ENCODE assay signal across 28 mouse cellular contexts in the genomic region with DNA sequence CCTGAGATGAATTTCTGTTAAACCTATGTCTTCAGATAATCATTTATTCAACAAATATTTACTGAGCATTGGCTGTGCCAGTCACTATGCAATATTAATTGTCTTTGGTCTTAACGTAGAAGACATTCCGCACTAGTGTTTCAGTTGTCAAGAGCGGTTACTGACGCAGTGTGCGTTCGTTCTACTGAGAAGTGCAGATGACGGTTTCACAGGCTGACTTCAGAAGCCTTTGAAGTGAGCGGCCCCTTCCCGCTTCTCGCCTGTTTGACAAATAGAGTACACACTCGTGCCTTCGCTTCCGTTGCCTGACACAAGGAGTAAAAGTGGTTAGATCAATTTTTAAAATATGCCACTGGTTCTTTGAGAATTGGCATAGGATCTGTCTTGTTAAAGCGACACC.
DNase-seq lines count a peak whose midpoint lies in the region; ATAC-seq and TF ChIP-seq lines count a peak whose summit lies in the region.
"Had no signal": no experiment of that assay in that cellular context is flagged by ENCODE, and none has a peak within 500 bp of the region (broad histone marks: within the 10 kb centered on the region; RNA-seq: fewer than 3 reads in every experiment).

No protein-coding gene starts in this region.

- H3K27ac ChIP-seq in lung, embryonic 16.5 days (ENCODE audit: low read length), result no peak overlapping the region; the same call in 1 of the 2 replicates
- no peak overlapping the region for H3K27ac ChIP-seq in midbrain, postnatal 0 days (ENCODE audit: low read depth, low read length)
- H3K27ac ChIP-seq in forebrain, embryonic 14.5 days (ENCODE audit: low read depth, low read length), result no peak overlapping the region
- H3K27ac ChIP-seq: embryonic facial prominence, embryonic 13.5 days; gastrocnemius, adult 2 months; heart, embryonic 15.5 days; hindbrain, embryonic 15.5 days; limb, embryonic 13.5 days; liver, embryonic 13.5 days; midbrain, embryonic 12.5 days had no signal

- intact Hi-C loops in heart, postnatal 14 days (cut with DNase I), result no loop called here

- peak overlapping the region; percentile 1 for H3K4me2 ChIP-seq in lung, embryonic 16.5 days (ENCODE audit: low read depth, low read length)
- 0 out of 2 replicates have a peak overlapping the region, but pooled peaks have one; percentile 12 for H3K4me2 ChIP-seq in midbrain, postnatal 0 days (ENCODE audit: low read depth, low read length, poor library complexity, severe bottlenecking)
- no peak overlapping the region for H3K4me2 ChIP-seq in forebrain, embryonic 14.5 days (ENCODE audit: low read length)
- H3K4me2 ChIP-seq: embryonic facial prominence, embryonic 13.5 days; forebrain, embryonic 12.5 days; heart, embryonic 15.5 days; hindbrain, embryonic 15.5 days; limb, embryonic 13.5 days; liver, embryonic 13.5 days; midbrain, embryonic 12.5 days had no signal

- no peak for ATAC-seq in lung, embryonic 16.5 days (ENCODE audit: low read depth)
- no peak for ATAC-seq in midbrain, postnatal 0 days (ENCODE audit: low FRiP score)
- no peak for ATAC-seq in forebrain, embryonic 14.5 days
- ATAC-seq: Patski had no signal

- no peaks in the 10 kb centered on the region for H3K36me3 ChIP-seq in lung, embryonic 16.5 days (ENCODE audit: control insufficient read depth, insufficient read depth, low read length)
- H3K36me3 ChIP-seq in midbrain, postnatal 0 days (ENCODE audit: insufficient read depth, low read length), result no peaks in the 10 kb centered on the region
- H3K36me3 ChIP-seq in forebrain, embryonic 14.5 days (ENCODE audit: control insufficient read depth, insufficient read depth, low read length), result no peaks in the 10 kb centered on the region
- H3K36me3 ChIP-seq: embryonic facial prominence, embryonic 13.5 days; forebrain, embryonic 12.5 days; G1E; heart, embryonic 15.5 days; hindbrain, embryonic 15.5 days; limb, embryonic 13.5 days; liver, embryonic 13.5 days; midbrain, embryonic 12.5 days had no signal

- WGBS in lung, embryonic 16.5 days, result 20% methylated on average over 14 of the region's 14 CpGs
- 54% methylated on average over 14 of the region's 14 CpGs for WGBS in lung, adult 2 months
- 55% methylated on average over 14 of the region's 14 CpGs for WGBS in midbrain, postnatal 0 days
- 79% methylated on average over 14 of the region's 14 CpGs for WGBS in forebrain, embryonic 14.5 days

- no peak overlapping the region for H3K4me3 ChIP-seq in lung, embryonic 16.5 days (ENCODE audit: low read length)
- H3K4me3 ChIP-seq in lung, adult 2 months (replicated peaks; ENCODE audit: extremely low read depth, low read depth, low read length), result no peak overlapping the region
- H3K4me3 ChIP-seq in midbrain, postnatal 0 days (ENCODE audit: low read depth, low read length), result no peak overlapping the region
- H3K4me3 ChIP-seq in forebrain, embryonic 14.5 days (ENCODE audit: low read depth, low read length), result no peak overlapping the region
- H3K4me3 ChIP-seq: embryonic facial prominence, embryonic 13.5 days; erythroblast, embryonic 14.5 days; forebrain, embryonic 12.5 days; gastrocnemius, adult 2 months; heart, embryonic 15.5 days; hindbrain, embryonic 15.5 days; limb, embryonic 13.5 days; liver, embryonic 13.5 days; midbrain, embryonic 12.5 days had no signal

- no peak for TF ChIP-seq CTCF in lung, adult 2 months (IDR thresholded peaks at IDR 0.05; ENCODE audit: insufficient read depth, low read length)
- TF ChIP-seq CTCF in midbrain, postnatal 0 days (IDR thresholded peaks at IDR 0.05), result no peak

- no peaks in the 10 kb centered on the region for H3K9me3 ChIP-seq in lung, embryonic 16.5 days (ENCODE audit: control insufficient read depth, low read length)
- H3K9me3 ChIP-seq in midbrain, postnatal 0 days (ENCODE audit: low read length), result no peaks in the 10 kb centered on the region
- no peaks in the 10 kb centered on the region for H3K9me3 ChIP-seq in forebrain, embryonic 14.5 days (replicated peaks; ENCODE audit: control insufficient read depth, low read length)
- H3K9me3 ChIP-seq: embryonic facial prominence, embryonic 13.5 days; forebrain, embryonic 12.5 days; heart, embryonic 15.5 days; hindbrain, embryonic 15.5 days; limb, embryonic 13.5 days; liver, embryonic 13.5 days; midbrain, embryonic 12.5 days had no signal

- DNase-seq in heart, adult 11 months, result peak; percentile 70
- DNase-seq in heart, postnatal 14 days, result no peak
- no peak for DNase-seq in lung, adult 2 months
- DNase-seq in CD4-positive helper T cell, adult 2 months (ENCODE audit: low read depth, low spot score), result peak; percentile 12
- no peak for DNase-seq in midbrain, postnatal 0 days (ENCODE audit: low spot score)
- DNase-seq in thymus, adult 18-20 months, result no peak
- no peak for DNase-seq in forebrain, embryonic 14.5 days (ENCODE audit: low spot score)
- DNase-seq: adrenal gland, postnatal 36 days; cerebellum, adult 18-20 months; cerebellum, postnatal 14 days; gastrocnemius, adult 2 months; heart, postnatal 4 days; kidney, adult 11 months; kidney, postnatal 4 days; liver, embryonic 13.5 days; right cerebral cortex, postnatal 14 days; thymus, postnatal 25 days had no signal

- peaks cover 39% of the 10 kb centered on the region for H3K4me1 ChIP-seq in lung, embryonic 16.5 days (replicated peaks; ENCODE audit: control insufficient read depth, insufficient read depth, low read length)
- H3K4me1 ChIP-seq in lung, adult 2 months (ENCODE audit: control insufficient read depth, insufficient read depth, low read length), result peaks cover 23% of the 10 kb centered on the region
- no peaks in the 10 kb centered on the region for H3K4me1 ChIP-seq in midbrain, postnatal 0 days (ENCODE audit: insufficient read depth, low read length)
- H3K4me1 ChIP-seq in forebrain, embryonic 14.5 days (ENCODE audit: control insufficient read depth, insufficient read depth, low read length), result no peaks in the 10 kb centered on the region
- H3K4me1 ChIP-seq: midbrain, embryonic 12.5 days had no signal

- no peak overlapping the region for H3K9ac ChIP-seq in lung, embryonic 16.5 days (ENCODE audit: low read length)
- no peak overlapping the region for H3K9ac ChIP-seq in midbrain, postnatal 0 days (replicated peaks; ENCODE audit: low read length, poor library complexity, severe bottlenecking)
- no peak overlapping the region for H3K9ac ChIP-seq in forebrain, embryonic 14.5 days (ENCODE audit: low read length)
- H3K9ac ChIP-seq: embryonic facial prominence, embryonic 13.5 days; forebrain, embryonic 12.5 days; heart, embryonic 15.5 days; hindbrain, embryonic 15.5 days; limb, embryonic 13.5 days; liver, embryonic 13.5 days; midbrain, embryonic 12.5 days had no signal

- H3K27me3 ChIP-seq in lung, embryonic 16.5 days (ENCODE audit: control insufficient read depth, insufficient read depth, low read depth, low read length), result no peaks in the 10 kb centered on the region
- H3K27me3 ChIP-seq in midbrain, postnatal 0 days (ENCODE audit: insufficient read depth, low read length), result no peaks in the 10 kb centered on the region
- H3K27me3 ChIP-seq in forebrain, embryonic 14.5 days (replicated peaks; ENCODE audit: control insufficient read depth, insufficient read depth, low read length), result no peaks in the 10 kb centered on the region
- H3K27me3 ChIP-seq: CH12.LX; embryonic facial prominence, embryonic 13.5 days; forebrain, embryonic 12.5 days; heart, embryonic 15.5 days; hindbrain, embryonic 15.5 days; limb, embryonic 13.5 days; liver, embryonic 13.5 days; midbrain, embryonic 12.5 days; Patski had no signal

- TF ChIP-seq POLR2A in lung, adult 2 months (IDR thresholded peaks at IDR 0.05; ENCODE audit: borderline replicate concordance, extremely low read depth, low read depth, low read length), result no peak

Comparison
In these comparisons a context has a peak if more than half of its experiments do, and no peak if none do; other contexts are left out.
1. DNase-seq: peak in heart, adult 11 months (single experiment) and CD4-positive helper T cell, adult 2 months (single experiment); none in heart, postnatal 14 days (0 of 2), lung, adult 2 months (single experiment), midbrain, postnatal 0 days (single experiment), thymus, adult 18-20 months (0 of 2) and forebrain, embryonic 14.5 days (single experiment).